Mouse (Mus musculus) MEL (cell line): ENCODE measurements at regions not wholly inside any gene's neighbourhood (a gene's known extent, or its start where the extent isn't known, plus 50 kb on each side); places are given as distances from the start of the nearest gene placed in this dataset.

ENCODE experiments used
- DNase-seq: peaks from one replicate; pipeline ENCODE4 v3.0.0; 2011; ENCODE audit warnings: low read depth, low spot score
- H3K27ac ChIP-seq: 2 replicates; pipeline ENCODE4 v1.5.1; 2012; ENCODE audit warnings: low read depth, mild to moderate bottlenecking, control low read depth, low read length, moderate library complexity; ENCODE audit not compliant: control insufficient read depth
- H3K27me3 ChIP-seq, 2 experiments: fragments of 150-350 bp in 1 of 2; sonication (generic) in 1 of 2; 2 replicates each; pipeline ENCODE4 v1.6.1; 2012; ENCODE audit warnings: low read length in 2 of 2, mild to moderate bottlenecking in 2 of 2, improper control_type of control experiment in 1 of 2, moderate library complexity in 1 of 2; ENCODE audit not compliant: insufficient read depth in 2 of 2, control insufficient read depth in 1 of 2
- H3K36me3 ChIP-seq, 2 experiments: 2 replicates each; pipeline ENCODE4 v1.6.1; 2012 to 2014; ENCODE audit warnings: low read length in 2 of 2, improper control_type of control experiment in 1 of 2, inconsistent platforms in 1 of 2, mild to moderate bottlenecking in 1 of 2; ENCODE audit not compliant: insufficient read depth in 2 of 2, control insufficient read depth in 1 of 2
- H3K4me1 ChIP-seq, 2 experiments: fragments of 150-350 bp in 1 of 2; sonication (generic) in 1 of 2; 2 replicates each; pipeline ENCODE4 v1.6.1; 2012; ENCODE audit warnings: low read length in 2 of 2, improper control_type of control experiment in 1 of 2, mild to moderate bottlenecking in 1 of 2; ENCODE audit not compliant: insufficient read depth in 2 of 2, control insufficient read depth in 1 of 2
- H3K4me3 ChIP-seq, 2 experiments: fragments of 150-350 bp in 1 of 2; sonication (generic) in 1 of 2; 2 replicates each; pipeline ENCODE4 v1.5.1; 2012; ENCODE audit warnings: low read depth in 2 of 2, low read length in 2 of 2, mild to moderate bottlenecking in 2 of 2, moderate library complexity in 2 of 2, control low read depth in 1 of 2, improper control_type of control experiment in 1 of 2; ENCODE audit not compliant: control insufficient read depth in 1 of 2, insufficient read depth in 1 of 2
- H3K79me2 ChIP-seq: 2 replicates; pipeline ENCODE4 v1.6.1; 2012; ENCODE audit warnings: mild to moderate bottlenecking, low read length, moderate library complexity; ENCODE audit not compliant: control insufficient read depth, poor library complexity, insufficient read depth
- H3K9ac ChIP-seq: 2 replicates; pipeline ENCODE4 v1.6.1; 2012; ENCODE audit warnings: low read depth, mild to moderate bottlenecking, control low read depth, low read length, moderate library complexity; ENCODE audit not compliant: control insufficient read depth, poor library complexity, severe bottlenecking
- H3K9me3 ChIP-seq: fragments of 150-350 bp; sonication (generic); replicated peaks from 2 replicates; pipeline ENCODE4 v1.6.1; 2012; ENCODE audit warnings: mild to moderate bottlenecking, low read length, improper control_type of control experiment, moderate library complexity; ENCODE audit not compliant: insufficient read depth
- BHLHE40 ChIP-seq: IDR thresholded peaks from 2 replicates; pipeline ENCODE4 v1.6.1; 2012; ENCODE audit warnings: low read depth, mild to moderate bottlenecking, inconsistent platforms, low read length, improper control_type of control experiment, borderline replicate concordance
- CHD1 ChIP-seq: IDR thresholded peaks from 2 replicates; pipeline ENCODE4 v1.6.1; 2012; ENCODE audit warnings: low read depth, mild to moderate bottlenecking, inconsistent platforms, low read length, improper control_type of control experiment
- CHD2 ChIP-seq: IDR thresholded peaks from 2 replicates; pipeline ENCODE4 v1.6.1; 2011; ENCODE audit warnings: low read length, improper control_type of control experiment
- CTCF ChIP-seq, 3 experiments: IDR thresholded peaks in 2 of 3; conservative IDR thresholded peaks in 1 of 3; 2 replicates each; pipeline ENCODE4 v1.5.1; 2011 to 2012; ENCODE audit warnings: low read length in 3 of 3, low read depth in 2 of 3, mild to moderate bottlenecking in 2 of 3, improper control_type of control experiment in 1 of 3, inconsistent platforms in 1 of 3, mixed read lengths in 1 of 3, moderate library complexity in 1 of 3; ENCODE audit not compliant: control insufficient read depth in 1 of 3, insufficient read depth in 1 of 3, poor library complexity in 1 of 3, severe bottlenecking in 1 of 3
- E2F4 ChIP-seq: IDR thresholded peaks from 2 replicates; pipeline ENCODE4 v1.6.1; 2011; ENCODE audit warnings: low read depth, low read length, improper control_type of control experiment, borderline replicate concordance
- ELF1 ChIP-seq: IDR thresholded peaks from 2 replicates; pipeline ENCODE4 v1.6.1; 2014; ENCODE audit warnings: low read depth, mild to moderate bottlenecking, inconsistent platforms, low read length, improper control_type of control experiment, moderate library complexity
- EP300 ChIP-seq, 2 experiments: IDR thresholded peaks; 2 replicates each; pipeline ENCODE4 v1.6.1; 2011; ENCODE audit warnings: improper control_type of control experiment in 2 of 2, low read length in 2 of 2, low read depth in 1 of 2, mild to moderate bottlenecking in 1 of 2
- ETS1 ChIP-seq: IDR thresholded peaks from 2 replicates; pipeline ENCODE4 v1.6.1; 2012; ENCODE audit warnings: low read depth, mild to moderate bottlenecking, inconsistent platforms, low read length, improper control_type of control experiment, moderate library complexity
- GABPA ChIP-seq: IDR thresholded peaks from 2 replicates; pipeline ENCODE4 v1.6.1; 2012; ENCODE audit warnings: low read depth, mild to moderate bottlenecking, inconsistent platforms, low read length, improper control_type of control experiment, moderate library complexity
- GATA1 ChIP-seq: IDR thresholded peaks from 2 replicates; pipeline ENCODE4 v1.6.1; 2011; ENCODE audit warnings: low read depth, low read length, improper control_type of control experiment
- HCFC1 ChIP-seq: IDR thresholded peaks from 2 replicates; pipeline ENCODE4 v1.6.1; 2012; ENCODE audit warnings: low read depth, mild to moderate bottlenecking, inconsistent platforms, low read length, improper control_type of control experiment, moderate library complexity
- JUND ChIP-seq: IDR thresholded peaks from 2 replicates; pipeline ENCODE4 v1.6.1; 2011; ENCODE audit warnings: low read depth, mild to moderate bottlenecking, improper control_type of control experiment, low read length
- KAT2A ChIP-seq: conservative IDR thresholded peaks from 2 replicates; pipeline ENCODE4 v1.6.1; 2012; ENCODE audit warnings: low read depth, low read length, improper control_type of control experiment, inconsistent platforms
- MAX ChIP-seq: IDR thresholded peaks from 2 replicates; pipeline ENCODE4 v1.6.1; 2011; ENCODE audit warnings: low read length, improper control_type of control experiment
- MAZ ChIP-seq: IDR thresholded peaks from 2 replicates; pipeline ENCODE4 v1.6.1; 2012; ENCODE audit warnings: low read depth, mild to moderate bottlenecking, inconsistent platforms, low read length, improper control_type of control experiment
- MEF2A ChIP-seq: IDR thresholded peaks from 2 replicates; pipeline ENCODE4 v1.6.1; 2014; ENCODE audit warnings: low read depth, mild to moderate bottlenecking, inconsistent platforms, low read length, improper control_type of control experiment; ENCODE audit not compliant: poor library complexity, insufficient replicate concordance, severe bottlenecking; ENCODE audit errors: extremely low read depth
- MXI1 ChIP-seq: IDR thresholded peaks from 2 replicates; pipeline ENCODE4 v1.6.1; 2011; ENCODE audit warnings: mild to moderate bottlenecking, low read depth, low read length, improper control_type of control experiment
- MYB ChIP-seq: IDR thresholded peaks from 2 replicates; pipeline ENCODE4 v1.6.1; 2011; ENCODE audit warnings: mild to moderate bottlenecking, low read depth, low read length, improper control_type of control experiment
- MYC ChIP-seq: IDR thresholded peaks from 2 replicates; pipeline ENCODE4 v1.6.1; 2011; ENCODE audit warnings: low read depth, mild to moderate bottlenecking, low read length, improper control_type of control experiment, moderate library complexity
- NELFE ChIP-seq: IDR thresholded peaks from 2 replicates; pipeline ENCODE4 v1.6.1; 2011; ENCODE audit warnings: low read depth, low read length, improper control_type of control experiment
- NRF1 ChIP-seq: IDR thresholded peaks from 2 replicates; pipeline ENCODE4 v1.6.1; 2014; ENCODE audit warnings: low read depth, mild to moderate bottlenecking, inconsistent platforms, low read length, improper control_type of control experiment, moderate library complexity; ENCODE audit not compliant: poor library complexity, insufficient read depth, severe bottlenecking
- POLR2A ChIP-seq, 2 experiments: IDR thresholded peaks; 2 replicates each; pipeline ENCODE4 v1.6.1; 2011 to 2012; ENCODE audit warnings: low read length in 2 of 2, mild to moderate bottlenecking in 2 of 2, control low read depth in 1 of 2, improper control_type of control experiment in 1 of 2, low read depth in 1 of 2, moderate library complexity in 1 of 2; ENCODE audit not compliant: control insufficient read depth in 1 of 2, insufficient read depth in 1 of 2, poor library complexity in 1 of 2
- POLR2AphosphoS2 ChIP-seq: IDR thresholded peaks from 2 replicates; pipeline ENCODE4 v1.6.1; 2011; ENCODE audit warnings: low read length, improper control_type of control experiment
- POLR2AphosphoS5 ChIP-seq: IDR thresholded peaks from 2 replicates; pipeline ENCODE4 v1.6.1; 2012; ENCODE audit warnings: low read depth, borderline replicate concordance, mild to moderate bottlenecking, inconsistent platforms, low read length, moderate library complexity, mixed read lengths
- RAD21 ChIP-seq: IDR thresholded peaks from 2 replicates; pipeline ENCODE4 v1.6.1; 2011; ENCODE audit warnings: mild to moderate bottlenecking, low read depth, low read length, improper control_type of control experiment
- RCOR1 ChIP-seq: IDR thresholded peaks from 2 replicates; pipeline ENCODE4 v1.6.1; 2012; ENCODE audit warnings: low read depth, mild to moderate bottlenecking, inconsistent platforms, low read length, improper control_type of control experiment
- SIN3A ChIP-seq: IDR thresholded peaks from 2 replicates; pipeline ENCODE4 v1.6.1; 2012; ENCODE audit warnings: low read length, improper control_type of control experiment, inconsistent platforms
- SMC3 ChIP-seq: IDR thresholded peaks from 2 replicates; pipeline ENCODE4 v1.6.1; 2011; ENCODE audit warnings: low read depth, low read length, improper control_type of control experiment
- TAL1 ChIP-seq: IDR thresholded peaks from 2 replicates; pipeline ENCODE4 v1.6.1; 2012; ENCODE audit warnings: mild to moderate bottlenecking, inconsistent platforms, low read length, moderate library complexity, mixed read lengths
- TBP ChIP-seq: IDR thresholded peaks from 2 replicates; pipeline ENCODE4 v1.8.0; 2011; ENCODE audit warnings: low read depth, low read length, improper control_type of control experiment
- TCF12 ChIP-seq: IDR thresholded peaks from 2 replicates; pipeline ENCODE4 v1.6.1; 2014; ENCODE audit warnings: low read depth, mild to moderate bottlenecking, inconsistent platforms, low read length, improper control_type of control experiment, moderate library complexity
- UBTF ChIP-seq: IDR thresholded peaks from 2 replicates; pipeline ENCODE4 v1.6.1; 2012; ENCODE audit warnings: low read depth, mild to moderate bottlenecking, inconsistent platforms, low read length, improper control_type of control experiment, moderate library complexity, borderline replicate concordance; ENCODE audit not compliant: insufficient read depth
- USF1 ChIP-seq: IDR thresholded peaks from 2 replicates; pipeline ENCODE4 v1.6.1; 2014; ENCODE audit warnings: low read depth, mild to moderate bottlenecking, inconsistent platforms, low read length, improper control_type of control experiment, moderate library complexity
- USF2 ChIP-seq, 2 experiments: IDR thresholded peaks; 2 replicates each; pipeline ENCODE4 v1.6.1; 2011 to 2012; ENCODE audit warnings: improper control_type of control experiment in 2 of 2, low read length in 2 of 2, borderline replicate concordance in 1 of 2, inconsistent platforms in 1 of 2, low read depth in 1 of 2, mild to moderate bottlenecking in 1 of 2; ENCODE audit not compliant: insufficient read depth in 1 of 2
- ZC3H11A ChIP-seq: IDR thresholded peaks from 2 replicates; pipeline ENCODE4 v1.6.1; 2012; ENCODE audit warnings: low read depth, mild to moderate bottlenecking, inconsistent platforms, low read length, improper control_type of control experiment
- ZKSCAN1 ChIP-seq: IDR thresholded peaks from 2 replicates; pipeline ENCODE4 v1.6.1; 2012; ENCODE audit warnings: low read depth, mild to moderate bottlenecking, inconsistent platforms, low read length, improper control_type of control experiment, moderate library complexity
- ZMIZ1 ChIP-seq: IDR thresholded peaks from 2 replicates; pipeline ENCODE4 v1.6.1; 2012; ENCODE audit warnings: low read depth, mild to moderate bottlenecking, inconsistent platforms, low read length, improper control_type of control experiment, moderate library complexity

- H3K9me3 ChIP-seq: no peaks in the 10 kb centered on the region
- no peaks in the 10 kb centered on the region; the same call in 1 of the 2 replicates for H3K79me2 ChIP-seq
- peak overlapping the region; percentile 31 for H3K9ac ChIP-seq
- DNase-seq: peak; percentile 91
- H3K4me1 ChIP-seq: peaks cover 6 to 29% of the 10 kb centered on the region in 2 experiments
- peak overlapping the region; percentile 90 for H3K27ac ChIP-seq
- H3K27me3 ChIP-seq: no peaks in the 10 kb centered on the region
- H3K36me3 ChIP-seq: peaks cover 0 to 21% of the 10 kb centered on the region in 2 experiments; a peak in 2 of 4 replicates
- peak overlapping the region; percentile 37 to 51 for H3K4me3 ChIP-seq
- TF ChIP-seq SMC3: no peak
- TF ChIP-seq SIN3A: peak; percentile 74
- peak; percentile 77; the same call in 1 of the 2 replicates for TF ChIP-seq ZMIZ1
- no peak for TF ChIP-seq NRF1
- no peak; the same call in 1 of the 2 replicates for TF ChIP-seq POLR2AphosphoS5
- peak; percentile 63; the same call in 1 of the 2 replicates for TF ChIP-seq MAX
- TF ChIP-seq POLR2AphosphoS2: no peak
- TF ChIP-seq GABPA: peak; percentile 39; the same call in 1 of the 2 replicates
- TF ChIP-seq USF1: no peak
- 0 out of 2 replicates have a peak, but pooled peaks have one; percentile 41 for TF ChIP-seq MXI1
- TF ChIP-seq RAD21: no peak
- peak; percentile 70 for TF ChIP-seq TAL1
- no peak for TF ChIP-seq UBTF
- TF ChIP-seq TBP: peak; percentile 83
- TF ChIP-seq JUND: no peak
- no peak for TF ChIP-seq ELF1
- TF ChIP-seq KAT2A: no peak
- no peak for TF ChIP-seq MAZ
- no peak for TF ChIP-seq E2F4
- peak; percentile 76 for TF ChIP-seq GATA1
- TF ChIP-seq MEF2A: no peak
- no peak for TF ChIP-seq CHD1
- peak; percentile 55 for TF ChIP-seq RCOR1
- peak; percentile 66 for TF ChIP-seq NELFE
- peak; percentile 87 to 88 for TF ChIP-seq EP300 (IDR thresholded peaks at IDR 0.05; ENCODE audit: low read depth in 1 of 2, low read length in 2 of 2)
- no peak for TF ChIP-seq ZKSCAN1
- no peak for TF ChIP-seq USF2 (IDR thresholded peaks at IDR 0.05; ENCODE audit: borderline replicate concordance in 1 of 2, insufficient read depth in 1 of 2, low read depth in 1 of 2, low read length in 2 of 2)
- peak; percentile 52; the same call in 1 of the 2 replicates for TF ChIP-seq HCFC1
- peak in 1 of 2 experiments; percentile 71; a peak in 2 of 4 replicates for TF ChIP-seq POLR2A (IDR thresholded peaks at IDR 0.05; ENCODE audit: control insufficient read depth in 1 of 2, insufficient read depth in 1 of 2, low read depth in 1 of 2, low read length in 2 of 2, poor library complexity in 1 of 2)
- no peak for TF ChIP-seq CHD2
- 0 out of 2 replicates have a peak, but pooled peaks have one; percentile 25 for TF ChIP-seq BHLHE40
- TF ChIP-seq ZC3H11A: no peak
- TF ChIP-seq CTCF (IDR thresholded peaks at IDR 0.05 in 2 of 3, conservative IDR thresholded peaks at IDR 0.05 in 1 of 3; ENCODE audit: control insufficient read depth in 1 of 3, insufficient read depth in 1 of 3, low read depth in 2 of 3, low read length in 3 of 3, poor library complexity in 1 of 3, severe bottlenecking in 1 of 3): no peak
- peak; percentile 77 for TF ChIP-seq ETS1
- 0 out of 2 replicates have a peak, but pooled peaks have one; percentile 24 for TF ChIP-seq MYC
- peak; percentile 60 for TF ChIP-seq MYB
- TF ChIP-seq TCF12: peak; percentile 62
These were observed 175.2 kb downstream of the 1700010I14Rik start for GRCm38 (mm10) chr17:9163285-9163684.
